Mouse (Mus musculus) activated CD4-positive, CD25-positive, alpha-beta regulatory T cell, adult 4 months (primary cell): ENCODE results near the gene Max. TPM values are rescaled to one million over a fixed set of nuclear protein-coding genes. Genes with fewer than 3 reads are reported as not detected.

Experiments used
- ATAC-seq: one replicate; pipeline ENCODE4 v1.8.0; 2017
- polyA plus RNA-seq, 2 experiments: library from polyadenylated mRNA; unstranded; fragments of 100-300 nt; shearing (Covaris generic); gene quantifications; one replicate each; pipeline ENCODE4 v1.2.1; 2017

Gene Max
- 10 to 100 TPM; 75.9 to 95.3 TPM for polyA plus RNA-seq

DNA sequence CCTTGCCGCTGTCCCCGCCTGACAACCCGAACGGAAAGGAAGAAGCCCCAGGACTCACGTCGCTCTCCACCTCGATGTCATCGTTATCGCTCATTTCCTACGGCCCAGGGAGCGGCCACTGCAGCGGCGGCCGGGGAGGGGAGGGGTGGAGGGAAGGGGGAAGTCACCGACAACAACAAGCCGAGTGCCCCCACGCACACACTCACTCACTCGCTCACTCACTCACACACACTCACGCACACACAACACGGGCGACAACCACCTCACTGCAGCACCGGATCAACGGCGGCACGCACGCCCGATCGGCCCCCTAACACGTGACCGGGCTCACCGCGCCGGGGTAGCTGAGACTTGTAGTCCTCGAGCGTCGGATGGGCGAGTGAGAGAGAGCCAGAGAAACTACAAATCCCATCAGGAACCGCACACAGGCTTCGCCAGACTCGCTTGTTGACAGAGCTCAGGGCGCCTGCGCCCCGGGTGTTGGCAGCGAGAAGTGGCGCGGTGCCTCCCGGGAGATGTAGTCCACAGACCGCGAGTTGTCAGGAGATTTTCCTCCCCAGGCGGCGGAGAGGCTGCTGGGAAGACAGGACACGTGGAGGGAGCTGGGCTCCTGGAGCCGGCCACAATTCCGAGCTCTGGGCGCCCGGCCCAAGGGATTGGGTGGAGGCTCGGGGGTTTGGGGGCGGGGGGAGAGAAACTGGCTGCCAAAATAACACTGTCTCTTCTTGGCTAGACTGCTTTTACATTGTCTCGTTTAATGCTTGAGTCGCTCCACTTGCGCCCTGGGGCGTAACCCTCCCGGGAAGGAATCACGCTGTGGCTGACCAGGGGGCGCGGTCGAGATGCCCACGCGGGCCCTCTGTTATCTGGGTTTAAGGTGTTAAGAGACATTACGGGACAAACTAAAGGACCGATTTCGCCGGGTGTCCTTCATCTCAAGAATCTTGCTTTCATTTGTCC is at the start of gene Max:
TSS of gene Max (minus strand) at position 270 of the 960 bp plus-strand sequence.
- ATAC-seq, result peak; percentile 89

DNA sequence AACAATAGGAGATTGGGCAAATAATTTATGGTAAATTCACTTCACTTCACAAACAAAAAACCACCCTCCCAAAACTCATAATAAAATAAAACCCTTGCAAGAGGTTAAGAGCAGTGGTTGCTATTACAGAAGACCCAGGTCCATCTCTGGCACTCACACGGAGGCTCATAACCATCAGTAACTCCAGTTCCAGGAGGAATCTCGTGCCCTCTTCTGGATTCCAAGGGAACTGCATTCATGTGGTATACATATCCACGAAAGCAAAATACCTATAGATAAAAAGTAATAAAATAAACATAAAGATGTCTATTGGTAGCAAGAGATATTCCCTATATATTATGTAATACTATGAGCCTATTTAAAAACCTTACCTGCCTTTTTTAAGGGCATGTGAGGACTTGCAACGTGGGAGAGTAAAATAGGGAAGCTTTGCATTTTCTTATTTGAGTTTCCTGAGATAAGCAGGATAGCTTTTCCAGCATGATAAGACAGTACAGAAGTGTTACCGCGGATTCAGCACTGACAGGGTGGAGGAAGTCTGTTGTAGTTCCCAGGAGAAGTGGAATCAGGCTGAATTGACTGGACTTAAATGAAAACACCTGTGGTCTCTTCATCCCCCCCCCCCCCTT is 49.2 kb upstream of the Max start:
- no peak for ATAC-seq

DNA sequence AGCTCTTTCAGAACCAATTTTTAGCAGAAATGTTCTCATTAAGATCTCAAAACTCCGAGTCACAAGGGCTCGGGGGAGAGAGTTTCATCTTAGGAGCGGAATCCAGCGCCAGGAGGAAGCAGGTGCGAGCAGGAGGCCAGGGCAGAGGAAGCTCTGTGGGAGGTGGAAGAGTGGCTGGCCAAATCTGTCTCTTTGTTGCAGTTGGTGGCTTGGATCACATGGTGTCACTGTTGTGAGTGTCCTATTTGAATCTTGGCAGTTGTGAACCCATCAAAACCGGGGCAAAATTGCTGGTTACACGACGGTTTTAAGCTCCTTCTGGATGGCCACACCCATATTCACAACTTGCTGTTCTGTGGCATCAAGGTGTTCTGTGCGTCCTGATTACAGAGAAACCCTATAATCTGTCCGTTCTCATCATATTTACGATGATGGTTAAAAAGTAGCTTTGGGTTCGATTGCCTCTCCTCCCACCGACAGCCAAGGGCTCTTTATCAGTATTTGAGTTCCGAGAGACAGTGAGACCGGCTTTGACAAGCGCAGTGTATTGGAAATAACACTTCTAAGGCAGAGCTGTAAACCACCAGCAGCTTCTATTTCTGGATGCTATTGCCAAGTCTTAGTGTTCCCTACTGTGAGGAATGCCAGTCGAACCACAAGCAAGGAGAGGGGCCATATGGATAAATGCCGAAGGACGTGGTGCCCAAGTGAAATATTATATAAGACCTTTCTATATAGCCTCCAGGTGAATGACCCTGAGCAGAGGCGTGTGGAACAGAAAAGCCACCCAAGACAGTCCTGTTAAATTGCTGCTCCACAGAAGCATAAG is 47.4 kb upstream of the Max start:
- peak; percentile 54 for ATAC-seq

DNA sequence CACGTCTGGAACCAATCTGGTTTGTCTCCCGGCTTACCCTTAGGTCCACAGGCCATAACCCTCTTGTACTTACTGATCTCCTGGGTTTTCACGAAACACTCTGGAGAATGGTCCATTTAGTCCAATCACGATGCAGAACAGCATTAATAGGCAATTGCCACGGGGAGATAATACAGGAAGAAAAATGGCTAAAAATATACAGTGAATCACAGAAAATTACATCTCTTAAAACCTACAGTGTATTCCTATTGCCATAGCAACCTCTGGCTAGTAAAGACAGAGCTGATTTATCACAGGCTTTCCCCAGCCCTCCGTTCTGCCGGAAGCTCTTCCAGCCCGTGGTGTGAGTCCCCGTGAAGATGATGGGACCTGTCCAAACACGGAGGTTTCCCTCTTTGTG is 42.9 kb upstream of the Max start:
- ATAC-seq, result no peak

DNA sequence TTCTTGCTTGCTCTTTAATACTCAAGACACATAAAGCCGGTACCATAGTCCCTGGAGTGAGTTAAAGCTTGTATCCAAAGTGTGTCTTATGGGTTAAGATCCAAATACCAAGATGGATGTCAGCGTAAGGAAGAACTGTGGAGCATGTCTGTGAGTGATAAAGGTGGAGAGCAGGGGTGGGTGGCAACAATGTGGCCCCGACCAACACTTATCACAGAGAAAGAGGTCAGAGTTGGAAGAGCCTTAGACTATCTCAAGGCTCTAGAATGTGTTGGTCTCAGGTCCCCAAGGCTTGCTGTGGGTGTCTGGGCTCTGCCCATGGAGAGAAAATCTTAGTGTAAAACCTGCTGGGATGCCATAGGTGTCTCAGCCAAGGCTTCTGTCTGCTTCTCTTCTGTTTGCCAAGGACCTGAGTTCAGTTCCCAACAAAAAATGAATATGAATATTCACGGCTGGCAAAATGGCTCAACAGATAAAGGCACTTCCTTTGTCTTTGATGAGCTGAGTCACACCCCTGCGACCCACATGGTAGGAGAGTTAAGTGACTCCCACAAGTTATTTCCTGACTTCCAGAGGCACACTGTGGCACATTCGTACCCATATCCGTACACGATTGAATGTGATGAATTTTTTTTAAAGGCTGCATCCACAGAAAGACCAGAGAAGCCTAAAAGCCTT is 40.7 kb upstream of the Max start:
- ATAC-seq, result no peak

DNA sequence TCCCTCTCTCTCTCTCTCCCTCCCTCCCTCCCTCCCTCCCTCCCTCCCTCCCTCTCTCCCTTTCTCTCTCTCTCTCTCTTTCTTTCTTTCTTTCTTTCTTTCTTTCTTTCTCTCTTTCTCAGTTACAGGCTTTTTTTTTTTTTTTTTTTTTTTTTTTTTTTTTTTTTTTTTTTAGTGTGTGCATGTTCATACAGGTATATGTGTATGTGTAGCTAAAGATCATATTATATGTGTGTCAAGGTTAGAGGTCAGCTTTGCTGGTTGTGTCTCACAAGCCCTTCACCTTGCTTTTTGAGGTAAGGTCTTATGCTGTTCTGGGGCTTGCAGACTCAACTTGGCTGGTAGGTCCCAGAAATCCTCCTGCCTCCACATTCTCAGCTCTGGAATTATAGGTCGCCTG is 39.3 kb upstream of the Max start:
- no peak for ATAC-seq

DNA sequence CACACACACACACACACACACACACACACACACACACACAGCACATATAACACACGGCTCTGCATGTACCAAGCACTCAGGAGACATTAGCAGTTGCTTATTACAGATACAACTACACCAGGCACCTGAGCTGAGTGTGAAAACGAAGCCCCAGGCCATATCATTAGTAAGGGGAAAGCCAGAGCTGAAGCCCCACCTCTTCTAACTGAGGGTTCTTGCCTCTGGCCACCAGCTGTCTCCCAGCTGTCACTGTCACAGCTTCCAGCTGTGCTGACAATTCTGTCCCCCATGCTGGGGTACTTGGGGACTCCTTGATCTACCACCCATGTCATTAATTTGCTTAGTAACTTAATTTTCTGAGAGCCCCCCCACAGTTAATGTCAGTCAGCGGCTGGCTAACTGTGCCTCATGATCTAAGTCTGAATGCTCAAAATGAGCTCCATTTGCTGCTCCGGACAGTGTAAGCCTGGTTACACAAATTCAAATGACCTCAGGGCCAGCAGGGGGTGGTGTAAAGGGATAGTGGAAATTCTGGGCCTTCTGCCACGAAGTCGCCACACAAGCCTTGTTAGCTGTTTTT is 38.8 kb upstream of the Max start:
- ATAC-seq, result no peak

DNA sequence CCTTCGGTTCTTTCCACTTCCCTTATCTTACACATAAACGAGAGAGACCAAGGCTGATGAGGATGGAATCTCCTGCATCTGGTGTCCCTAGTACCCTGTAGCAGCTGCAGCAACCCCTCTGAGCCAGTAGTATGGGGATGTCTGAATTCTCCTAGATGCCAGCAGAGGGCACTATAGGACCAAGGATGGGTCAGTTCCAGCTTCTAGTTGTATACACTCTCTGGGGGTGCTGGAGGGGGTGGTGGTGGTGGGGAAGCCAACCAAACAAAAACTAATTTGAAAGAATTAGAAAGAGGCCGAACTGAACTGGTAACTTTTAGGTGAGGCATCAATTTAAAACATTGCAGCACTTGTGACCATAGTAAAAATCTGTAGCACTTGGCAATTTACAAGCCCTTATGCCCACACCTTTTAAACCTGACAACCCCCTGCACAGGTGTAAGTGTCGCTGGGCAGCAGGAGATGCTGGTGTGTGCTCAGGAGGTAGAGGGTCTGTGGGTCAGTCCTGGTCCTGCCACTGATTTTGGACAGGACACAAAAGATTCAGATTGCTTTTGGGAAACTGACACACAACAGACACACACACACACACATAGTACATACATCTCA is 38.2 kb upstream of the Max start:
- peak; percentile 82 for ATAC-seq

DNA sequence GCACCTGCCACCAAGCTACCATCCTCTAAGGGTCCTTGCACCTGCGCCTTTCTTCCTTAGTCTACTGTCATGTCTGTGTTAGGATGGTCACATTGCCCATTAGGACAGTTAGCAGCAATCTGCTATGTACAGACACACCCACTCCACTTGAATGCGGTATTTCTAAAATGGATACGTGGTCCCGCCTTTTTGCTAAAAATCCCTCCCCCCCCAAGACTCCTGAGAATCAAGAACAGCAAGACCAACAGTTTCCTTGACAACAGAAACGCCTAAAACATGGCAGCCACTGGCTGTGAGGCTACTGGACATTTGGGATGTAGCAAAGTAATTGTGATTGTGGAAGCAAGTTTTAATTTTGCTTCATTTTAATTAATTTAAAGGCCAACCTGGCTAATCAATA is 32.8 kb upstream of the Max start:
- ATAC-seq, result no peak

DNA sequence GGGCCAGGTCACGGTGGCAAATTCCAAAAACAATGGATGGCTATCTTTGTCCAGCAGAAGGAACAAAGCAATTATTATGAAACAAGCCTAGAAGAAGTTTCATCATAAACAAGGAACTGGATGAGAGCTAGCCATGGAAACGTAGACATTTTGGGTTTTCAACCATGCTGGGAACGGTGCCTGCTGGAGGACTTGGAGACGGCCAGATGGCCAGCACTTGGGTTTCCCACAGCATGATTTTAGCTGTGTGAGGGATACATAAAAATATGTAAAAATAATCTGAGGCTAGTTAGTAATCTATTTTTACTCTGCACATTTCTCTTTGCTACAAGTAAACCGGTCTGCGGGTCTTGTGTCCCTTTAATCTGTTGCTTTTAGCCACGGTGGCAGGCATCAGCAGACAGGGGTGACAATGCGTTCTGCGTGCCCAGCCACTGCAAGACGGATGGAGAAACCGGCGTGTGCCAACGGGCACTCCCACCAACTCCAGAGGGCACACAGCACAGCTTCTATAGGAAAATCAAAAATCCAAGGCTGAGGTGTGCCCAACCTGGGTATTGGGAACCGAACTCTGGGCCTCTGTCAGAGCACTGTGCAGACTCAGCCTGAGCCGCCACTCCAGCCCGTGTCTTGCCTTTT is 31.0 kb upstream of the Max start:
- no peak for ATAC-seq

DNA sequence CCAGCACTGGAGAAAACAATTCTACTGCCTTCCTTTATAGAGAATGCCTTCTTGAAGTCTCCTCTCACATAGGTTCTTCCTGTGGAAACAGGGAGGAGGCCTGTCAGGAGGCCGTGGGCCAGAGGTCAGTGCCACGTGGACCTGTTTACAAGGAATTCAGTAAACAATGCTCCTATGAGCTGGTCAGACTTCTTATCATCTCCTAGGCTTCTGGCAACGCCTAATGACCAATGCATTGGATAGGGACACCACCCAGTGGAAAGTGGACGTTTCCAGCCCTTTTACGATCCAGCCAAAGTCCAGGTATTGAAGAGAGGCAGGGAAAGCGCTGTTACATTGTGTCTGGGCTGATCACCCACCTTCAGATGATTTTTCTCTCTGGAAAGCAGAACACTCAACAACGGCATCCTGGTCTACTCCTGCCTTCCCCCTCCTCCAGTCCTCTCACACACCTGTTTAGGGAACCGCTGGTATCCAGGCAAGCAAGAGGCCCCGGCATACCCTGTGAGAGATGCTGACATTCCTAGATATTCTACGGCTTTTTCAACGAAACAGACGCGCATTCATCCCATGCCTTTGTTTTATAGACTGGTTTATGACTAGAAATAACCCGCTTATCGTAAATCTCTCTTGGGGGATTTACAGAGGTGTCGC is 20.9 kb upstream of the Max start:
- no peak for ATAC-seq

DNA sequence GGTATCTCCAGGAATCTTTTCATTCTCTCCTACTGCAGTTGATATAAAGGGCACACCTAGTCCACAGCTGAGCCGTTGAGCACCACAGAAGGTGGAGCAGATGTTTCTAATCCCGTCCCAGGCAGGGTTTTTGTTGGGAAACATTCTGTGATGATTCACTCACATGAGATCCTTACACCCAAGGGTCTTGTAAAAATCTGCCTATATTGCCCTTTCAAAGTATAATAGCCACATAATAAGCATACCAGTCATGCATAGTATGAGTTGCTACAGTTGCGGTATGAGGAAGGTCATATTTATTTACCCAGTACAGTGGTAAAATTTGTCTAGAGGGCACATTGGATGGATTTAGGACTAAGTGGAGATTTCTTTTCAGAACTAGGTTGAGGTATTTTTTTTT is 17.5 kb upstream of the Max start:
- ATAC-seq, result no peak

DNA sequence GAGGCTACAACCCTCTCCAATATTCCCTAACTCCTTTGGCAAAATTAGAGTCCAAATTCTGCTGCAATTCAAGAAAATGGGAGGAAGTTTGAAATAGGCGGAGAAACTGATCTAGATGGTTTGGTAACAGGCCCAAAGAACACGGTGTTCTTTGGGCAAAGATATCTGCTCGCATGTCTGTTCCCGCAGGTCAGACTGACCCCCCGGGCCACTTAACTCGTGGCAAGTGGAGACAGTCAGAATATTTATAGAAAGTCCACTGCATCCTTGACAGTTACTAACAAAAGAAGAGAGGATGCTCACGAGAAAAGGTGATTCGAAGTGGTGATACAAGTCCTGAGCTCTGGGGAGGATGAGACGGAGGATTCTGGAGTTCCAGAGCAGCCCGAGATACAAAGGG is 10.7 kb upstream of the Max start:
- ATAC-seq, result no peak

DNA sequence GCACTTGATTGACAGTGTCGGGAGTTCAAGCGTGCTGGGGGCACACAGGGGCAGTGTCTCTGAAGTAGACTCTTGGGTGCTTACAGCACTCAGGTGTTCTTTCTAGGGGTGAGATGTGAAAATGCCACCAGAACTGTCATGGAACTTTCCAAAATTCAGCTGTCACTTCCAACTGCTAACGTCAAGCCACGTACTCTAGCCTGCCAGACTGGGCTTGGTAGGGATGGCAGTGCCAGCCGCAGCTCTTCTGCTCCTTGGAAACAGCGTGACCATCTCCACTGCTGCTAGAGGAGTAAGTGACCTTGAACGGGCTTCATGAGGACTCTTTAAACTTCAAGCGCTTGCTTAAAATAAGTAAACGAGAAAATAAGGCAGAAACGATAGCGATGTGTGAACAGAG is 10.2 kb upstream of the Max start:
- no peak for ATAC-seq

DNA sequence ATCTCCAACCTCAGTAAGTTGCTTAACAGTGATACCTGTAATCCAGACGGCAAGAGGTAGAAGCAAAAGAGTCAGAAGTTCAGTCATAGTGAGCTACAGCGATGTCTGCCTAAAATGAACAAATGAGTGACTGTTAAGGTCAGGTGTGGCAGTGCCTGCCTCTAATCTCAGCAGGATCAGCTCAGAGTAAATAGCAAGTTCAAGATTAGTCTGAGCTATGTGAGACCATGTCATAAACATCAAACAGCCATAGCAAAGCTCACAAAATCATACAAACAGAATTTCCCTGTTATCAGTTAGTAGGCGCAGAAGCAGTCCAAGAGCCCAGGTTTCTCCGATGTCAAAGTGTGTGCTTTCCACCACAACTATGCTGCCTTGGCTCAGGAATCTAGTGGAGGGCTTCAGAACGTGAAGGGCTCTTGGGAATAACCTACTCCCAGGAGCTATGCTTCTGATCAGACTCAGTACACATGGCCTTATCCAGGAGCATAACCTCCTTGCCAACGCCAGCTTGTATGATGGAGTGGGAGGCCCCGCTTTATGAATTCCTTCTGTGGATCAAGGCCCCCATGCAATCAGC is 9.7 kb upstream of the Max start:
- ATAC-seq, result no peak

DNA sequence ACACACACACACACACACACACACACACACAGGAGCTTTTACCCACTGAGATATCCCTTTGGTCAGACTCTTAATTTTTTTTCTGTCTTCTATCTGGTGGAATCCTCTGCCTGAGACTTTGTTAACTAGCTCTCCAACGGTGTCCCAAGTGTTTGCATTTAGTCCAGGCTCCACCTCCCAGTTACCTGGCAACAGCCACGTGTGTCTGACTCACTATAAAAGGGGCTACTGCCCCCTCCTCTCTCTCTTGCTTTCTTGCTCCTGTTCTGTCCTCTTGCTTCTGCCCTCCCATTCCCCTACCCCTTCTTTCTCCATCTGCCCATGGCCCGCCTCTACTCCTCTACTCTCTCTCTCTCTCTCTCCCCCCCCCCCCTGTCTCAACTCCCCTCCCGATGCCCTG is 3.9 kb upstream of the Max start:
- no peak for ATAC-seq

DNA sequence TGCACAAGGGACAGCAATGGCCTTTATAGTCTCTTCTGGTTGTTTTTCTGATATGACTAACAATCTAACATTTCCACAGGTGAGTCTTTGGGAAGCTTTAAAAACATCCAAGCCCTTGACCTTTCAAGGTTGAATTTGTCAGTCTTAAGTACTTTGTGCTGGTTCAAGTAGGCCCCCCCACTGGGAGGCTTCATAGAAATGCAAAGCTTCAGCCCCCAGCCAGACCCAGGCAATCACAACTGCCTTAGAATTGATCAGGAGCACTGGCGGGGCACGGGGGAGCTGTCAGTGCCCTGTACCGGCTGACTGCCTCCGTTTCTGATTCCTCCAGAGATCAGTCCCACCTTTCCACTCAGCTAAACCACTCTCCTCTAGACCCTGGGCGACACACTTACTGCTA is 3.1 kb upstream of the Max start:
- no peak for ATAC-seq

DNA sequence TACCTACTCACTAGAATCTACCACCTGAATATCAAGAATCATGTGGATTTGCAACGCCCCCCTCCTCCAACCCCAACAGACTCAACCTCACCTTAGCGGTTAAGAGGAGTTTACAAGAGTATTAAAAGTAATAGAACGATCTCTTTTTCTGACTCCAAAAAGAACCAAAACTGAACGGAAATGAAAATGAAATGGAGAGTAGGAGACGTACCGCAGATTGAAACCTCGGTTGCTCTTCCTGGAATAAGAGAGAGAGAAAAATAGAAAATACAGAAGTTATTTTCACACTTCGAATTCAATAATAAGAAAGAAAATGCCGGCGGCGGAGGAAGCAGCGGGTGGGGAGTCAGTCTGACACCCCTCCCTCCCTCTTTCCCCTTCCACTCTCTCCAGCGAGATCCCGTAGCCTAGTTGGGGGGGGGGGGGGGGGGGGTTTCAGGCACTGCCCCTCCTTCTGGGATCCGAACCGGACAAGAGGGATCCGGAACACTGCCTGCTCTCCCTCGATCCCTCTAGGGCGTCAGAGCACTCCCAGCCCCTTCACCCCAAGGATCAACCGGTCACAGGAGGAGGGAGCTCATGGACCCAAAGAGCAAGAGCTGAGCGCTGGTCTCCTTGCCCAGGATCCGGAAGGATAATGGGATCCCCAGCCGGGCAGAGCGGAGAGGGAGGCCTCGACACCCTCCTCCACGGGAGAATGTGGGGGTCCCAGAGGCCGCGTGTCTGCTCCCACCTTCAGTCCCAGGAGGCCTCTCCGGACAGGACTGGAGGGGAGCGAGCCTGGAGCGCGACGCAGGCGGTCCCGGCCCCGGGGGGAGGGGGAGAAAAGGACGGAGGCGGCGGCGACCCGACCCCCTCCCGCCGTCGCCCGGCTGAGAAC is 709 bp downstream of the Max start:
- no peak for ATAC-seq

DNA sequence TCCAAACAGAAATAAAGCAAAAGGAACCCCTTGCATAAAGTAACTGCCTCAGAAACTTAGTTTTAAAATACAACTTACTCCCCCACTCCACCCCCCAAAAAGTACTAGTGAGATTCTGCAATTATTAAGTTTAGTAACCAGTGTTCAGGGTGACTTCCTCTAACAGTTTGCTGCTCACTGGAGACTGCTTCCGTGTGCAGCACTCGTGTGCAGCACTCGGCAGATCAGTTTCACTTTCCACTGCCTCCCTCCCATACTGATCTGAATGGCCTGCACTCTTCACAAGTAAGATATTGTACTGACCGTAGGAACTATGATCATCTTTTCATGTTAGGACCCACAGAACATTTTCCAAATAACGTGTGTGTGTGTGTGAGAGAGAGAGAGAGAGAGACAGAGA is 4.3 kb downstream of the Max start:
- ATAC-seq, result peak; percentile 58
